Comparison of ENCODE assay signal across 22 mouse cellular contexts in the genomic region with DNA sequence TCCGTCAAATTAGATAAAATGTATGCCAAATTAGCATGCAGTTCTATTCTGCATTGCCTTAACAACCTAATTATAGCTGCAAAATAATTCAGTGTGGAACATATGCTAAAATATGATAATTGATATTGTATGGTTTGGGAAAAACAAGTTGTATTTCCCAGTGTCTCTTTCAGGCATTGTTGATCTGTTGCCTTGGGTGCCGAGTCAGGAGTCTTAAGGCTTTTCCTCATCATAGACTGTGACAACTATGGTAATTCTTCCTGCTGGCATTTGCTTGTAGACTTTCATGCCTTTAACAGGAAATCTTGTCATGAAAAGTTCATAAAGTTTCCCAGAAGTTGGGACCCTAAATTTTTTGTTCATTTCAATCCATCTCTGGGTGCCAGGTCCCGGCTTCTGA. TPM values are rescaled to one million over a fixed set of nuclear protein-coding genes. Genes with fewer than 3 reads are reported as not detected.
DNase-seq lines count a peak whose midpoint lies in the region; ATAC-seq and TF ChIP-seq lines count a peak whose summit lies in the region.
"Had no signal": no experiment of that assay in that cellular context is flagged by ENCODE, and none has a peak within 500 bp of the region (broad histone marks: within the 10 kb centered on the region; RNA-seq: fewer than 3 reads in every experiment).

No protein-coding gene starts in this region.

- H3K27me3 ChIP-seq in forebrain, embryonic 13.5 days = no peaks in the 10 kb centered on the region
- no peaks in the 10 kb centered on the region for H3K27me3 ChIP-seq in forebrain, embryonic 12.5 days
- H3K27me3 ChIP-seq in forebrain, embryonic 15.5 days = no peaks in the 10 kb centered on the region
- no peaks in the 10 kb centered on the region for H3K27me3 ChIP-seq in forebrain, embryonic 10.5 days (ENCODE audit: poor library complexity, severe bottlenecking)
- no peaks in the 10 kb centered on the region for H3K27me3 ChIP-seq in forebrain, postnatal 0 days (ENCODE audit: insufficient read depth, low read length)
- H3K27me3 ChIP-seq: CH12.LX; embryonic facial prominence, embryonic 12.5 days; Patski had no signal

- no peak overlapping the region for H3K4me3 ChIP-seq in forebrain, embryonic 13.5 days
- H3K4me3 ChIP-seq in forebrain, embryonic 12.5 days (replicated peaks) = no peak overlapping the region
- H3K4me3 ChIP-seq in forebrain, embryonic 15.5 days = no peak overlapping the region
- no peak overlapping the region for H3K4me3 ChIP-seq in forebrain, embryonic 10.5 days
- H3K4me3 ChIP-seq in forebrain, postnatal 0 days (ENCODE audit: low read depth, low read length) = no peak overlapping the region
- H3K4me3 ChIP-seq: embryonic facial prominence, embryonic 10.5 days; embryonic facial prominence, embryonic 12.5 days had no signal

- H3K9me3 ChIP-seq in forebrain, embryonic 13.5 days (replicated peaks) = no peaks in the 10 kb centered on the region
- no peaks in the 10 kb centered on the region for H3K9me3 ChIP-seq in forebrain, embryonic 12.5 days
- H3K9me3 ChIP-seq in forebrain, embryonic 15.5 days = no peaks in the 10 kb centered on the region
- H3K9me3 ChIP-seq in forebrain, embryonic 10.5 days = no peaks in the 10 kb centered on the region
- H3K9me3 ChIP-seq in forebrain, postnatal 0 days (ENCODE audit: low read length) = no peaks in the 10 kb centered on the region
- H3K9me3 ChIP-seq: embryonic facial prominence, embryonic 10.5 days; embryonic facial prominence, embryonic 12.5 days; G1E had no signal

- no peaks in the 10 kb centered on the region for H3K36me3 ChIP-seq in forebrain, embryonic 13.5 days (ENCODE audit: poor library complexity, severe bottlenecking)
- no peaks in the 10 kb centered on the region for H3K36me3 ChIP-seq in forebrain, embryonic 12.5 days (replicated peaks)
- H3K36me3 ChIP-seq in forebrain, embryonic 15.5 days = no peaks in the 10 kb centered on the region
- H3K36me3 ChIP-seq in forebrain, embryonic 10.5 days (replicated peaks) = no peaks in the 10 kb centered on the region
- H3K36me3 ChIP-seq in forebrain, postnatal 0 days (ENCODE audit: insufficient read depth) = no peaks in the 10 kb centered on the region
- H3K36me3 ChIP-seq: embryonic facial prominence, embryonic 10.5 days; embryonic facial prominence, embryonic 12.5 days; G1E had no signal

- peak; percentile 67; the same call in 1 of the 2 replicates for ATAC-seq in forebrain, embryonic 13.5 days
- no peak for ATAC-seq in forebrain, embryonic 12.5 days (ENCODE audit: low FRiP score)
- peak; percentile 58 for ATAC-seq in forebrain, embryonic 15.5 days (replicated peaks)
- ATAC-seq in forebrain, postnatal 0 days = peak; percentile 50
- ATAC-seq: activated CD4-positive, CD25-positive, alpha-beta regulatory T cell, adult 4 months; CD4-positive, CD25-positive, alpha-beta regulatory T cell, adult 4 months; Patski had no signal

- no peak overlapping the region for H3K27ac ChIP-seq in forebrain, embryonic 13.5 days
- no peak overlapping the region for H3K27ac ChIP-seq in forebrain, embryonic 12.5 days
- no peak overlapping the region for H3K27ac ChIP-seq in forebrain, embryonic 15.5 days (replicated peaks)
- H3K27ac ChIP-seq in forebrain, embryonic 10.5 days = no peak overlapping the region
- no peak overlapping the region for H3K27ac ChIP-seq in forebrain, postnatal 0 days (ENCODE audit: low read depth, low read length)
- H3K27ac ChIP-seq: embryonic facial prominence, embryonic 10.5 days; embryonic facial prominence, embryonic 12.5 days had no signal

- no peak overlapping the region for H3K9ac ChIP-seq in forebrain, embryonic 13.5 days
- H3K9ac ChIP-seq in forebrain, embryonic 12.5 days = no peak overlapping the region
- H3K9ac ChIP-seq in forebrain, embryonic 15.5 days (replicated peaks) = no peak overlapping the region
- no peak overlapping the region for H3K9ac ChIP-seq in forebrain, postnatal 0 days
- H3K9ac ChIP-seq: embryonic facial prominence, embryonic 12.5 days had no signal

- no peak for DNase-seq in forebrain, embryonic 10.5 days (ENCODE audit: extremely low spot score, low spot score)
- DNase-seq in forebrain, postnatal 0 days = peak; percentile 12
- DNase-seq in right cerebral cortex, postnatal 25 days = no peak
- DNase-seq: adrenal gland, adult 8-10 months; adrenal gland, postnatal 14 days; adrenal gland, postnatal 36 days; B cell, adult 2 months; cerebellum, adult 11-12 months; cerebellum, adult 2 months; cerebellum, adult 9-10 months; cerebellum, postnatal 10 days; cerebellum, postnatal 25 days had no signal

- peaks cover 9% of the 10 kb centered on the region for H3K4me1 ChIP-seq in forebrain, embryonic 13.5 days
- H3K4me1 ChIP-seq in forebrain, embryonic 12.5 days = peaks cover 10% of the 10 kb centered on the region
- peaks cover 6% of the 10 kb centered on the region for H3K4me1 ChIP-seq in forebrain, embryonic 15.5 days
- H3K4me1 ChIP-seq in forebrain, embryonic 10.5 days = peaks cover 12% of the 10 kb centered on the region
- no peaks in the 10 kb centered on the region for H3K4me1 ChIP-seq in forebrain, postnatal 0 days (ENCODE audit: insufficient read depth)
- H3K4me1 ChIP-seq: embryonic facial prominence, embryonic 12.5 days had no signal

- 79% methylated on average over 3 of the region's 3 CpGs for WGBS in forebrain, embryonic 13.5 days
- 87% methylated on average over 3 of the region's 3 CpGs for WGBS in forebrain, embryonic 12.5 days
- WGBS in forebrain, embryonic 15.5 days = 62% methylated on average over 3 of the region's 3 CpGs
- 94% methylated on average over 3 of the region's 3 CpGs for whole genome bisulfite sequencing in forebrain, embryonic 10.5 days
- WGBS in forebrain, postnatal 0 days = 58% methylated on average over 3 of the region's 3 CpGs

- no peak overlapping the region for H3K4me2 ChIP-seq in forebrain, embryonic 13.5 days
- H3K4me2 ChIP-seq in forebrain, embryonic 12.5 days = no peak overlapping the region
- no peak overlapping the region for H3K4me2 ChIP-seq in forebrain, embryonic 15.5 days (replicated peaks)
- no peak overlapping the region for H3K4me2 ChIP-seq in forebrain, postnatal 0 days (ENCODE audit: low read depth)
- H3K4me2 ChIP-seq: embryonic facial prominence, embryonic 12.5 days had no signal

- no peak for TF ChIP-seq CTCF in forebrain, postnatal 0 days (IDR thresholded peaks at IDR 0.05; ENCODE audit: low read depth)

RNA-seq across cellular contexts. Expression of a gene that starts 20.4 kb away (rescaled TPM):
- polyA plus RNA-seq in forebrain, embryonic 13.5 days (2015; fragmentation: Nextera tagmentation; extraction: Ambion mirVana) = 16.9 and 17.0 TPM in 2 replicates
- 31.1 and 37.5 TPM in 2 replicates for polyA plus RNA-seq in forebrain, embryonic 12.5 days (2016; fragmentation: Nextera tagmentation; extraction: Ambion mirVana)
- polyA plus RNA-seq in forebrain, embryonic 15.5 days (2015; fragmentation: Nextera tagmentation; extraction: Ambion mirVana) = 19.6 and 20.8 TPM in 2 replicates
- 13.5 and 13.9 TPM in 2 replicates for polyA plus RNA-seq in forebrain, embryonic 10.5 days (2016; fragmentation: Nextera tagmentation; extraction: Ambion mirVana)
- total RNA-seq in forebrain, postnatal 0 days (2014; rRNA removed) = 26.6 and 39.8 TPM in 2 replicates
- polyA plus RNA-seq in forebrain, postnatal 0 days (2015; fragmentation: Nextera tagmentation; extraction: Ambion mirVana) = 6.2 and 8.6 TPM in 2 replicates
- total RNA-seq: CH12.LX had no signal
- polyA plus RNA-seq: activated CD4-positive, CD25-positive, alpha-beta regulatory T cell, adult 4 months; CD4-positive, CD25-positive, alpha-beta regulatory T cell, adult 4 months; G1E had no signal
